Mouse (Mus musculus): ENCODE data around the gene P4htm.
A peak's percentile ranks its signal among the peaks of the same experiment; 100 is the strongest.
"Not testable (repeated sequence)": the region's sequence is repeated elsewhere in the genome, so short reads cannot be mapped to it uniquely, and the experiment has no call there.

P4htm gene

GRCm38 (mm10) chr9:108596998-108597764, at the start of gene P4htm:
Gene P4htm, minus strand, starts transcription at chr9:108597667.
- no peak for DNase-seq (ENCODE audit: low read depth, low spot score)

- no peak for DNase-seq (ENCODE audit: low read depth, low spot score)
Measured at GRCm38 (mm10) chr9:108639825-108640224, 42.4 kb upstream of the P4htm start.

- DNase-seq (ENCODE audit: low read depth, low spot score) = no peak
Measured at GRCm38 (mm10) chr9:108635415-108635814, 37.9 kb upstream of the P4htm start.

GRCm38 (mm10) chr9:108633846-108634245, 36.4 kb upstream of the P4htm start:
- no peak for DNase-seq (ENCODE audit: low read depth, low spot score)

GRCm38 (mm10) chr9:108632375-108632774, 34.9 kb upstream of the P4htm start:
- no peak for DNase-seq (ENCODE audit: low read depth, low spot score)

- DNase-seq (ENCODE audit: low read depth, low spot score) = no peak
Measured at GRCm38 (mm10) chr9:108631631-108632256, 34.3 kb upstream of the P4htm start.

GRCm38 (mm10) chr9:108630683-108631082, 33.2 kb upstream of the P4htm start:
- DNase-seq (ENCODE audit: low read depth, low spot score) = no peak

- no peak for DNase-seq (ENCODE audit: low read depth, low spot score)
Measured at GRCm38 (mm10) chr9:108628141-108628540, 30.7 kb upstream of the P4htm start.

- no peak for DNase-seq (ENCODE audit: low read depth, low spot score)
Measured at GRCm38 (mm10) chr9:108626498-108626897, 29.0 kb upstream of the P4htm start.

GRCm38 (mm10) chr9:108617301-108617700, 19.8 kb upstream of the P4htm start:
- DNase-seq (ENCODE audit: low read depth, low spot score) = no peak

- DNase-seq (ENCODE audit: low read depth, low spot score) = no peak
Measured at GRCm38 (mm10) chr9:108611488-108611887, 14.0 kb upstream of the P4htm start.

GRCm38 (mm10) chr9:108608889-108609288, 11.4 kb upstream of the P4htm start:
- no peak for DNase-seq (ENCODE audit: low read depth, low spot score)

- DNase-seq (ENCODE audit: low read depth, low spot score) = not testable (repeated sequence)
Measured at GRCm38 (mm10) chr9:108607929-108608328, 10.5 kb upstream of the P4htm start.

GRCm38 (mm10) chr9:108601986-108602385, 4.5 kb upstream of the P4htm start:
- DNase-seq (ENCODE audit: low read depth, low spot score) = no peak

- no peak for DNase-seq (ENCODE audit: low read depth, low spot score)
Measured at GRCm38 (mm10) chr9:108600011-108600410, 2.5 kb upstream of the P4htm start.

GRCm38 (mm10) chr9:108599021-108599566, 1.6 kb upstream of the P4htm start:
- no peak for DNase-seq (ENCODE audit: low read depth, low spot score)

GRCm38 (mm10) chr9:108594354-108594753, 3.1 kb downstream of the P4htm start:
- no peak for DNase-seq (ENCODE audit: low read depth, low spot score)

GRCm38 (mm10) chr9:108591462-108591861, 6.0 kb downstream of the P4htm start:
- no peak for DNase-seq (ENCODE audit: low read depth, low spot score)

GRCm38 (mm10) chr9:108589229-108589628, 8.2 kb downstream of the P4htm start:
- DNase-seq (ENCODE audit: low read depth, low spot score) = no peak

GRCm38 (mm10) chr9:108587571-108588180, 9.8 kb downstream of the P4htm start:
- DNase-seq (ENCODE audit: low read depth, low spot score) = no peak

GRCm38 (mm10) chr9:108579344-108579690, 18.1 kb downstream of the P4htm start:
- DNase-seq (ENCODE audit: low read depth, low spot score) = no peak

- DNase-seq (ENCODE audit: low read depth, low spot score) = peak; percentile 33
Measured at GRCm38 (mm10) chr9:108578545-108579343, 18.7 kb downstream of the P4htm start, which contains the start of gene Wdr6. Gene Wdr6, minus strand, starts transcription at chr9:108578739.

Data from c-Kit-negative CD71-positive TER-119-positive erythroid progenitor cells, embryonic 14.5 days (primary cell).